Mouse (Mus musculus) neural tube, embryonic 11.5 days (tissue): ENCODE measurements at regions not wholly inside any gene's neighbourhood (a gene's known extent, or its start where the extent isn't known, plus 50 kb on each side); places are given as distances from the start of the nearest gene placed in this dataset.
A peak's percentile ranks its signal among the peaks of the same experiment; 100 is the strongest.

Experiments used
- ATAC-seq: fragments of 200-750 bp; cut with Nextera tagmentation; 2 replicates; pipeline ENCODE4 v1.8.0; 2017; ENCODE audit warnings: moderate number of reproducible peaks, mild to moderate bottlenecking, moderate TSS enrichment, moderate library complexity; ENCODE audit not compliant: insufficient read depth, low FRiP score, low TSS enrichment
- DNase-seq: peaks from one replicate; pipeline ENCODE4 v3.0.0-alpha.2; 2015; ENCODE audit warnings: low spot score
- H3K27ac ChIP-seq: fragments of 300-500 bp; sonication (generic); 2 replicates; pipeline ENCODE4 v1.5.1; 2014; ENCODE audit warnings: low read depth, mild to moderate bottlenecking, low read length
- H3K27me3 ChIP-seq: fragments of 300-500 bp; sonication (generic); 2 replicates; pipeline ENCODE4 v1.6.1; 2014; ENCODE audit warnings: mild to moderate bottlenecking, low read length, mixed read lengths; ENCODE audit not compliant: control insufficient read depth, insufficient read depth
- H3K36me3 ChIP-seq: fragments of 300-500 bp; sonication (generic); 2 replicates; pipeline ENCODE4 v1.6.1; 2014; ENCODE audit warnings: mild to moderate bottlenecking, low read length, moderate library complexity, mixed read lengths; ENCODE audit not compliant: control insufficient read depth, insufficient read depth
- H3K4me1 ChIP-seq: fragments of 300-500 bp; sonication (generic); 2 replicates; pipeline ENCODE4 v1.6.1; 2014; ENCODE audit warnings: low read length, mixed read lengths; ENCODE audit not compliant: control insufficient read depth, insufficient read depth
- H3K4me2 ChIP-seq: fragments of 300-500 bp; sonication (generic); 2 replicates; pipeline ENCODE4 v1.6.1; 2014; ENCODE audit warnings: low read depth, mild to moderate bottlenecking, moderate library complexity
- H3K4me3 ChIP-seq: fragments of 300-500 bp; sonication (generic); 2 replicates; pipeline ENCODE4 v1.5.1; 2014; ENCODE audit warnings: low read depth, low read length
- H3K9ac ChIP-seq: fragments of 300-500 bp; sonication (generic); 2 replicates; pipeline ENCODE4 v1.6.1; 2014; ENCODE audit warnings: mild to moderate bottlenecking, low read length
- H3K9me3 ChIP-seq: fragments of 300-500 bp; sonication (generic); 2 replicates; pipeline ENCODE4 v1.6.1; 2016; ENCODE audit warnings: low read length; ENCODE audit not compliant: control insufficient read depth
- WGBS: fragments of 180-500 bp; shearing (Covaris S2); extraction: QIAGEN DNeasy Blood & Tissue Kit; methylation state at CpG from one replicate; pipeline ENCODE4 v1.1.7; 2014; 5-methylcytosine and 5-hydroxymethylcytosine counted together

DNA sequence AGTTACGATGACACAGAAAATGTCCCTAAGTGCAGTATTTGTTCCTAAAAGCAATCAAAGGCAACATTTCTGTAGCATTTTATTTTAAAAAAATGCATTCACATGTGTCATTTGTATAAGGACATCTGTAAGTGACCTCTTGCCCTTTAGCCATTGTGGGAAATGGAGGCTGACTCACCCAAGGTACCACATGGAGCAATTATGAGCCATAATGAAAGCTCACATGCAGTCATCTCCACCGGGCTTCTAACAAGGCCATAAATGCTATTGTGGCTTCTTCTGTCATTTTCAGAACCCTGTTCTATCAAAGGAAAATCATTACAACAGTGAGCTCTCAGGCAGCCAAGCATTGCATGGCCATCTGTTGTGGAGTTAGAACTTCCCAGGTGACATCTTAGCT is 75.9 kb upstream of the Jun start:
- ATAC-seq (no peak), DNase-seq (no peak)
- WGBS: 80% methylated on average over 2 of the region's 2 CpGs
- no peaks in the 10 kb centered on the region for H3K9me3 ChIP-seq
- no peak overlapping the region for H3K4me3 ChIP-seq
- H3K27ac ChIP-seq: no peak overlapping the region
- no peaks in the 10 kb centered on the region for H3K36me3 ChIP-seq
- no peak overlapping the region for H3K9ac ChIP-seq
- H3K4me2 ChIP-seq: no peak overlapping the region
- no peaks in the 10 kb centered on the region for H3K27me3 ChIP-seq
- H3K4me1 ChIP-seq: no peaks in the 10 kb centered on the region

DNA sequence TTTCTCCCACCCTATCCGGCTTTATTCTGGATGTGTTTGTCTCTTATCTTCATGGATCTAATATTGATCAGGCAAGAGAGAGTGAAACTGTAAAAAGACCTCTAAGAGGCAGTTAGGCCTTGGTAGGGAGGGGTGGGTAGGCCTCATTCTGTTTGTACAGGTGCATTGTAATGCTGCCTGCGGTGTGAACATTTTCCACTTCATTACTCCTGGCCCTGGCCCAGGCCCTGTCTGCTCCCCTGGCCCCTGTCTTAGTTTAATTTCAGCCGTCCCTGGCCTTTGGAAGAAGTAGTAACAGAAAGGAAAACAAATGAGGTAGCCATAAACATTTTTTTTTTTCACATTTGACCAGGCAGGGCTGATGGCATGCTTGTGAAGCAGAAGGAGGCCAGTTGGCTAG is 81.8 kb upstream of the Jun start:
- WGBS: 24% methylated on average over 3 of the region's 3 CpGs
- Histone ChIP-seq H3K4me3 (no peak overlapping the region), H3K27ac (no peak overlapping the region), H3K9me3 (no peaks in the 10 kb centered on the region), H3K36me3 (no peaks in the 10 kb centered on the region), H3K4me1 (peaks cover 9% of the 10 kb centered on the region; the same call in 1 of the 2 replicates), H3K27me3 (no peaks in the 10 kb centered on the region), H3K9ac (no peak overlapping the region), H3K4me2 (no peak overlapping the region)
- no peak for ATAC-seq
- peak; percentile 21 for DNase-seq

DNA sequence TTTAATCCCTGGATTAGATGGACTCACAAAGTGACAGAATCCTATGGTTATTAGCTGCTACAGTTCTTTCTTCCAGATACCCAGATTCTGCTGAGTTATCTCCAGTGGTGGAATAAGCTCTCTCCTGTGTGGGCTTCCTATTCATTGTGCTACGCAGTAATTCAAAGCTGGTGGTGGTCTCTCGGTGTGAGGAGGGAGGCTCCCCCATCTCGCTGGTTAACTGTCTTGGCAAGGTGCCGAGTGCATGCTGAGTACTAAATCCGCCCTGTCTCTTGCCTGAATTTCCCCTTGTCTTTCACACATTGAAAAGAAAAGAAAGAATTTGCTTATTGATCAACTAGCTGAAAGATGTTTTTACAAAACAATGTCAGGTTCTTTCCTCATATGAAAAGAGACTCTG is 82.6 kb upstream of the Jun start:
- Histone ChIP-seq H3K27ac (no peak overlapping the region), H3K9me3 (no peaks in the 10 kb centered on the region), H3K4me3 (no peak overlapping the region), H3K27me3 (no peaks in the 10 kb centered on the region), H3K4me2 (no peak overlapping the region), H3K4me1 (peaks cover 9% of the 10 kb centered on the region; the same call in 1 of the 2 replicates), H3K36me3 (no peaks in the 10 kb centered on the region), H3K9ac (no peak overlapping the region)
- peak; percentile 56; the same call in 1 of the 2 replicates for ATAC-seq
- DNase-seq: peak; percentile 52
- 12% methylated on average over 5 of the region's 5 CpGs for WGBS

DNA sequence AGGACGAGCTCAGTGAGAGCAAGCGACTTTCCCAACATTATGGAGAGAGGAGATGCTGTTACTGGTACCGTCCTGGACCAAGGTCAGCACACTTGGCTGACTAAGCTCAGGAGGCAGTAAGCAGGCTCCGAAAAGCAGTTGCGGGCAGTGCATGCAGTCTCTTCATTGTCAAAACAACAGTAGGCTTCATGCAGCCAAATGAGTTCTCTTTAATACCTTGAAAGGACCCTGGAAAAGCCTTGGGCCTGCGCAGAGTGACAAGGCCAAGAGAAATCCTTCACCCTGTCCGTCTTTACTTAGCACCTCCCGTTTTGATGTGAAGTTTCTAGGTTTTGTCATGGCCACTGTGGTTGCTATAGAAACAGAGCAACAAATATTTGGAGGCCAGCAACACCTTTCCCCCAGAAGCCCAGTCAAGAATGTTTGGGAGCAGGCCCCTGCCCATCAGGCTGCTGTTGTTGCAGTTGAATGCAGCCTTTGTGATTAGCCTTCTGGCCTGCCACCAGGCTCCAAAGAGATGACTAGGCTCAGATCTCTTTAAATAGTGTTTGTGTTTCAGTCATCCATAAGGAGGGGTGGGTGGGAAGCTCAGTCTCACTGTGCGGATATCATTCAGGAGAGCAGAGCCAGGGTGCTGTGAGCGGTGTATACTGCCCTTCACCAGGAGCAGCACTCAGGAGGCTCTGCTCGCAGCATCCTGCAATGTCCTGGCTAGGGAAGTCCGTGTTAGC is 85.6 kb upstream of the Jun start:
- H3K4me1 ChIP-seq: peaks cover 9% of the 10 kb centered on the region; the same call in 1 of the 2 replicates
- no peak overlapping the region for H3K4me2 ChIP-seq
- no peak overlapping the region for H3K4me3 ChIP-seq
- no peaks in the 10 kb centered on the region for H3K27me3 ChIP-seq
- ATAC-seq: peak; percentile 32; the same call in 1 of the 2 replicates
- H3K27ac ChIP-seq: no peak overlapping the region
- DNase-seq: peak; percentile 26
- H3K9ac ChIP-seq: no peak overlapping the region
- no peaks in the 10 kb centered on the region for H3K36me3 ChIP-seq
- 57% methylated on average over 12 of the region's 12 CpGs for WGBS
- H3K9me3 ChIP-seq: no peaks in the 10 kb centered on the region

DNA sequence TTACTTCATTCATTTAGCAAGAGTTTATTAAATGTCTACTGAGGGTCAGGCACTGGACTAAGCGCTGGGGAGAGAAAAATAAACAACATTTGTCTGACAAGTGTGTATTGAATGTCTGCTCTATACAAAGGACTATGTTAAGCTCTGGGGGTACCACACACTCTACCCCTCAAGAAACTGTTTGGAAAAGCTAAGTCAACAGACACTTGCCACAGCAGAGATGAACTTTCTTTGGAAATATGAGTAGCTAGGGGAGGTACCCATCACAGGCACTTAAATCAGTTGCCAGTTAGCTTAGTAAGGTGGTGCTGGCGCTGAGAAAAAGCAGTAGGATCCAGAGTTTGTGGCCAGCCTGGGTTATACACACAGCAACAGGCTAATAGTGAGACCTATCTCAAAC is 86.7 kb upstream of the Jun start:
- Histone ChIP-seq H3K4me1 (peaks cover 9% of the 10 kb centered on the region; the same call in 1 of the 2 replicates), H3K9me3 (no peaks in the 10 kb centered on the region), H3K9ac (no peak overlapping the region), H3K4me2 (no peak overlapping the region), H3K4me3 (no peak overlapping the region), H3K36me3 (no peaks in the 10 kb centered on the region), H3K27ac (no peak overlapping the region), H3K27me3 (no peaks in the 10 kb centered on the region)
- WGBS: 80% methylated on average over 2 of the region's 2 CpGs
- ATAC-seq (no peak), DNase-seq (no peak)

DNA sequence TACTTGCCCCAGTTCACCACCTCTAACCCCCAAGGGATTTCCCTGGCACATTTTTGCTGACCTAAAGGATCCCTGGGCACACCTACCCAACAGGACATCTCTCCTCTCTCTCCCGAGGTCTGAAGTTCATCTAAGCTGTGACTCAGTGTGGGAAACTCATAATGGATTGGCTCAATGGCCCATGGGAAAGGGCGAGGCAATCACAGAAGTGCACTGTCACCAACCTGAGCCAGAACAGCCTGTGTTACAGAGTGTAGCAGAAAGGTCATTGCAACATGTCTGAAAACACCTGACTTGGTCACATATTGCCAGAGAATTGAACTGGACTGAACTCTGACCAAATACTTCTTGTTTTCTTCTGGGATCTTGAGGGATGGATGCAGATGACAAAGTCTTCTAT is 89.2 kb upstream of the Jun start:
- no peaks in the 10 kb centered on the region for H3K9me3 ChIP-seq
- no peak for ATAC-seq
- DNase-seq: no peak
- H3K9ac ChIP-seq: no peak overlapping the region
- H3K4me3 ChIP-seq: no peak overlapping the region
- 87% methylated on average over 2 of the region's 2 CpGs for WGBS
- H3K27me3 ChIP-seq: no peaks in the 10 kb centered on the region
- no peak overlapping the region for H3K27ac ChIP-seq
- no peaks in the 10 kb centered on the region for H3K36me3 ChIP-seq
- peaks cover 4% of the 10 kb centered on the region; the same call in 1 of the 2 replicates for H3K4me1 ChIP-seq
- no peak overlapping the region for H3K4me2 ChIP-seq

DNA sequence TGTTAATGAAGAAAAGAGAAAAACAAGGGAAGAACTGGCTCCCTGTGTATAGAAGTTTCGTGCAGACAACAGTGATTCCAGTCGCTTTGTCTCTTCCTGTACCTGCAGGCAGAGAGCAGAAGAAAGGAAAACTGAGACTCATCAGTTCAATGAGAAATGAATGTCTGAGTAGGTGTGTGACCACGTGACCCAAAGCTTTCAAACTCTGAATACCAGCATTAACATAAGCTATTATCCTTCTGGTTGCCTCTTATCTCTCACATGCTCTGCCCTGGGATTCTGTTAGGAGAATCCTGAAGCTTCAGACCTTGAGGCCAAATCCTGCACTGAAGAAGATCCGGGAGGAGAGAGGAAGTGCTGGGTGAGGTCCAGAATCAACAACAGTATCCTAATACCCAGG is 91.1 kb upstream of the Jun start:
- Histone ChIP-seq H3K36me3 (no peaks in the 10 kb centered on the region), H3K4me3 (no peak overlapping the region), H3K27ac (no peak overlapping the region), H3K9me3 (no peaks in the 10 kb centered on the region), H3K4me2 (no peak overlapping the region), H3K9ac (no peak overlapping the region), H3K27me3 (no peaks in the 10 kb centered on the region), H3K4me1 (no peaks in the 10 kb centered on the region)
- 88% methylated on average over 4 of the region's 4 CpGs for WGBS
- DNase-seq: no peak
- ATAC-seq: no peak

DNA sequence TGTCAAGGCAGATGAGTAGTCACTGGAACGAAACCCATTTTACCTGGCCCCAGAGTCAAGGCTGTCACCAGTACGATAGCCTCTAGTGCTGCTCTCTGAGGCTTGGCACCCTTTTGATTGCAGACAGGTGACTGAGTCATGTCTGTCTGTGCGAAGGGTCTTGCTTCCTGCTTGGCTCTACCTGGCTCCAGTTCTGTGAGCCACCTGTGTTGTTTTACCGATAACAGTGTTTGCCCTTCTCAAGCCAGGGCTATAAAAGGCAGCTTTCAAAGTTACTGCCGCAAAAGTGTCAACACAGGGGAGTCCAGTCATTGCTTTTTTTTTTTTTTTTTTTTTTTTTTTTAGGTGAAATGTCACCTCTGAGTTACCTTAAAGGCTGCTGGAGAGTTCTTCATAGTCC is 91.6 kb upstream of the Jun start:
- Histone ChIP-seq H3K4me1 (no peaks in the 10 kb centered on the region), H3K4me2 (no peak overlapping the region), H3K27me3 (no peaks in the 10 kb centered on the region), H3K36me3 (no peaks in the 10 kb centered on the region), H3K27ac (no peak overlapping the region), H3K9me3 (no peaks in the 10 kb centered on the region), H3K4me3 (no peak overlapping the region), H3K9ac (no peak overlapping the region)
- ATAC-seq: no peak
- DNase-seq: no peak
- 89% methylated on average over 5 of the region's 5 CpGs for WGBS

DNA sequence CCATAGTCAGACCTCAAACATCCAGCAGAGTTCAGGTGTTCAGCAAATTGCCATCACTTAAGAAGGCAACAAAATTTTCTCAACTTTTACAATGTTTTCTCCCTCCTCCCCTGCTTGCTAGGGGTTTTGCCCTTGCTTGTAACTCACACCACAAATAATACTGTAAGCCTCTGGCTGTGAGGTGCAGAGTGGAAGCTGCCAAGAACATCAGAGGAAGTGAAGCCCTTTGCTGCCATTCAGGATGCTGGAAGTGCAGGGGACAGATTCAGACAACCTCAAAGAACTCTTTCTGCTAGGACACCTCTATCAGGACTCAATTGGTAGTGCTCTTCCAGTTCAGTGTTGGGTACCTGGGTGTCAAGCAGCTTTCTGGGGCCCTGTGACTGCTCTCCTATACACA is 92.4 kb upstream of the Jun start:
- no peak overlapping the region for H3K27ac ChIP-seq
- H3K4me1 ChIP-seq: no peaks in the 10 kb centered on the region
- no peak overlapping the region for H3K4me2 ChIP-seq
- no peaks in the 10 kb centered on the region for H3K36me3 ChIP-seq
- no peak overlapping the region for H3K9ac ChIP-seq
- H3K9me3 ChIP-seq: no peaks in the 10 kb centered on the region
- DNase-seq (no peak), ATAC-seq (no peak)
- H3K4me3 ChIP-seq: no peak overlapping the region
- no peaks in the 10 kb centered on the region for H3K27me3 ChIP-seq
